Mouse (Mus musculus) midbrain, postnatal 0 days (tissue): ENCODE measurements at regions not wholly inside any gene's neighbourhood (a gene's known extent, or its start where the extent isn't known, plus 50 kb on each side); places are given as distances from the start of the nearest gene placed in this dataset.

Source experiments
- ATAC-seq: fragments of 200-750 bp; cut with Nextera tagmentation; 2 replicates; pipeline ENCODE4 v1.8.0; 2017; ENCODE audit warnings: moderate number of reproducible peaks, mild to moderate bottlenecking, moderate TSS enrichment, moderate library complexity; ENCODE audit not compliant: low FRiP score
- DNase-seq: peaks from one replicate; pipeline ENCODE4 v3.0.0-alpha.2; 2015; ENCODE audit warnings: low spot score
- H3K27ac ChIP-seq: fragments of 300-500 bp; sonication (generic); 2 replicates; pipeline ENCODE4 v1.5.1; 2014; ENCODE audit warnings: low read depth, mild to moderate bottlenecking, low read length, mixed read lengths
- H3K27me3 ChIP-seq: fragments of 300-500 bp; sonication (generic); 2 replicates; pipeline ENCODE4 v1.6.1; 2014; ENCODE audit warnings: low read length, control low read depth, mixed read lengths; ENCODE audit not compliant: insufficient read depth
- H3K36me3 ChIP-seq: fragments of 300-500 bp; sonication (generic); 2 replicates; pipeline ENCODE4 v1.6.1; 2014; ENCODE audit warnings: low read length, control low read depth, mixed read lengths; ENCODE audit not compliant: insufficient read depth
- H3K4me1 ChIP-seq: fragments of 300-500 bp; sonication (generic); 2 replicates; pipeline ENCODE4 v1.6.1; 2014; ENCODE audit warnings: mild to moderate bottlenecking, control low read depth, antibody characterized with exemption, low read length, mixed read lengths; ENCODE audit not compliant: insufficient read depth
- H3K4me2 ChIP-seq: fragments of 300-500 bp; sonication (generic); 2 replicates; pipeline ENCODE4 v1.6.1; 2014; ENCODE audit warnings: low read depth, mild to moderate bottlenecking, low read length, mixed read lengths; ENCODE audit not compliant: poor library complexity, severe bottlenecking
- H3K4me3 ChIP-seq: fragments of 300-500 bp; sonication (generic); 2 replicates; pipeline ENCODE4 v1.5.1; 2014; ENCODE audit warnings: low read depth, mild to moderate bottlenecking, low read length, moderate library complexity
- H3K9ac ChIP-seq: fragments of 300-500 bp; sonication (generic); replicated peaks from 2 replicates; pipeline ENCODE4 v1.6.1; 2014; ENCODE audit warnings: mild to moderate bottlenecking, low read length, moderate library complexity, mixed read lengths; ENCODE audit not compliant: poor library complexity, severe bottlenecking
- H3K9me3 ChIP-seq: fragments of 300-500 bp; sonication (generic); 2 replicates; pipeline ENCODE4 v1.6.1; 2016; ENCODE audit warnings: low read length, control low read depth
- CTCF ChIP-seq: IDR thresholded peaks from 2 replicates; pipeline ENCODE4 v1.5.1; 2016; ENCODE audit warnings: antibody characterized with exemption, mild to moderate bottlenecking
- WGBS: fragments of 180-500 bp; shearing (Covaris S2); extraction: QIAGEN DNeasy Blood & Tissue Kit; methylation state at CpG from one replicate; pipeline ENCODE4 v1.1.7; 2014; 5-methylcytosine and 5-hydroxymethylcytosine counted together

GRCm38 (mm10) chr3:33398326-33398725, 255.3 kb upstream of the Pex5l start:
- 59% methylated on average over 2 of the region's 2 CpGs for WGBS

GRCm38 (mm10) chr3:33397217-33397616, 254.2 kb upstream of the Pex5l start:
- TF ChIP-seq CTCF = no peak
- H3K4me3 ChIP-seq = no peak overlapping the region
- no peak overlapping the region for H3K4me2 ChIP-seq
- no peaks in the 10 kb centered on the region for H3K36me3 ChIP-seq
- no peaks in the 10 kb centered on the region for H3K27me3 ChIP-seq
- no peak overlapping the region for H3K9ac ChIP-seq
- DNase-seq (peak; percentile 34), ATAC-seq (no peak)
- H3K4me1 ChIP-seq = no peaks in the 10 kb centered on the region
- WGBS = 63% methylated on average over 6 of the region's 6 CpGs
- H3K9me3 ChIP-seq = no peaks in the 10 kb centered on the region
- no peak overlapping the region for H3K27ac ChIP-seq

More at GRCm38 (mm10) chr3:33398326-33398725, 255.3 kb upstream of the Pex5l start:
- H3K9me3 ChIP-seq = no peaks in the 10 kb centered on the region
- no peak overlapping the region for H3K4me3 ChIP-seq
- DNase-seq = no peak
- no peak overlapping the region for H3K27ac ChIP-seq
- H3K9ac ChIP-seq = no peak overlapping the region
- no peak overlapping the region for H3K4me2 ChIP-seq
- H3K4me1 ChIP-seq = no peaks in the 10 kb centered on the region
- TF ChIP-seq CTCF = no peak
- H3K27me3 ChIP-seq = no peaks in the 10 kb centered on the region
- H3K36me3 ChIP-seq = no peaks in the 10 kb centered on the region
- ATAC-seq = no peak

- WGBS = 88% methylated on average over 1 of the region's 1 CpGs
- ATAC-seq = no peak
- no peak for TF ChIP-seq CTCF
These were observed 249.4 kb upstream of the Pex5l start for GRCm38 (mm10) chr3:33392541-33392822.

GRCm38 (mm10) chr3:33391765-33392540, 248.9 kb upstream of the Pex5l start:
- DNase-seq = no peak
- no peaks in the 10 kb centered on the region for H3K27me3 ChIP-seq
- no peaks in the 10 kb centered on the region for H3K36me3 ChIP-seq
- peak; percentile 60; the same call in 1 of the 2 replicates for ATAC-seq
- H3K4me1 ChIP-seq = no peaks in the 10 kb centered on the region
- H3K4me3 ChIP-seq = no peak overlapping the region
- H3K9ac ChIP-seq = no peak overlapping the region
- TF ChIP-seq CTCF = no peak
- no peak overlapping the region for H3K4me2 ChIP-seq
- WGBS = 94% methylated on average over 4 of the region's 4 CpGs
- no peaks in the 10 kb centered on the region for H3K9me3 ChIP-seq
- no peak overlapping the region for H3K27ac ChIP-seq

More at GRCm38 (mm10) chr3:33392541-33392822, 249.4 kb upstream of the Pex5l start:
- no peaks in the 10 kb centered on the region for H3K36me3 ChIP-seq
- DNase-seq = no peak
- no peaks in the 10 kb centered on the region for H3K9me3 ChIP-seq
- H3K4me3 ChIP-seq = no peak overlapping the region
- H3K27me3 ChIP-seq = no peaks in the 10 kb centered on the region
- no peaks in the 10 kb centered on the region for H3K4me1 ChIP-seq
- H3K4me2 ChIP-seq = no peak overlapping the region
- H3K9ac ChIP-seq = no peak overlapping the region
- H3K27ac ChIP-seq = no peak overlapping the region

- no peak for TF ChIP-seq CTCF
- Histone ChIP-seq H3K36me3 (no peaks in the 10 kb centered on the region), H3K4me3 (no peak overlapping the region), H3K9ac (no peak overlapping the region), H3K27me3 (no peaks in the 10 kb centered on the region), H3K9me3 (no peaks in the 10 kb centered on the region), H3K4me1 (no peaks in the 10 kb centered on the region), H3K4me2 (no peak overlapping the region), H3K27ac (no peak overlapping the region)
- DNase-seq = no peak
- 56% methylated on average over 1 of the region's 1 CpGs for WGBS
- no peak for ATAC-seq
These were observed 245.1 kb upstream of the Pex5l start for GRCm38 (mm10) chr3:33388171-33388570.

- Histone ChIP-seq H3K4me2 (no peak overlapping the region), H3K36me3 (no peaks in the 10 kb centered on the region), H3K27me3 (no peaks in the 10 kb centered on the region), H3K9ac (no peak overlapping the region), H3K27ac (no peak overlapping the region), H3K4me3 (no peak overlapping the region), H3K4me1 (no peaks in the 10 kb centered on the region), H3K9me3 (no peaks in the 10 kb centered on the region)
- 89% methylated on average over 1 of the region's 1 CpGs for WGBS
- ATAC-seq = no peak
- DNase-seq = no peak
- no peak for TF ChIP-seq CTCF
These were observed 240.6 kb upstream of the Pex5l start for GRCm38 (mm10) chr3:33383622-33384021.
